ENCODE assay signal across 21 mouse cellular contexts in the genomic region with DNA sequence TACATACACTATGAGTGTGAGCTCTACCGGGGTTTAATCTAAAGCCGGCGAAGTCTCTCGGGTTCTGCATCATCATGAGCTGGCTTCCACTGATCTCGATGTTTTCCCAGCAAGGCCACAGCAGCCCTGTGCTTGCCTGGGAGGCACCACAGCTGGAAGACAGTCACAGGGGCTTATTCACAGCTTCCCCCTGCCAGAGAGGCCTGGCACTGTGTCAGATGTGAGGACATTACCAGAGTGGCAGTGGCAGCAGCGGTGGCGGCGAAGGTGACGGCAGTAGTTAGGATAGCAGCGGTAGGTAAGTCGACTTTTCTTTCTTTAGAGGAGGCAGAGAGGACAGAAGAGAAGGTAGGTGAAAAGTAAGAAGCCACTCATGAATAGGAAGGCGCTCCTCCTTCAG. TPM values are rescaled to one million over a fixed set of nuclear protein-coding genes. Genes with fewer than 3 reads are reported as not detected.
DNase-seq lines count a peak whose midpoint lies in the region; ATAC-seq and TF ChIP-seq lines count a peak whose summit lies in the region.
"Had no signal": no experiment of that assay in that cellular context is flagged by ENCODE, and none has a peak within 500 bp of the region (broad histone marks: within the 10 kb centered on the region; RNA-seq: fewer than 3 reads in every experiment).

No protein-coding gene starts in this region.

- H3K4me3 ChIP-seq in heart, embryonic 13.5 days, result no peak overlapping the region
- H3K4me3 ChIP-seq in lung, embryonic 16.5 days (ENCODE audit: low read length), result no peak overlapping the region
- H3K4me3 ChIP-seq in hindbrain, postnatal 0 days (ENCODE audit: low read length), result no peak overlapping the region
- H3K4me3 ChIP-seq: hindbrain, embryonic 10.5 days; limb, embryonic 15.5 days; midbrain, embryonic 10.5 days; neural tube, embryonic 15.5 days had no signal

- no peak overlapping the region for H3K4me2 ChIP-seq in heart, embryonic 13.5 days
- 0 out of 2 replicates have a peak overlapping the region, but pooled peaks have one; percentile 7 for H3K4me2 ChIP-seq in lung, embryonic 16.5 days (ENCODE audit: low read depth, low read length)
- no peak overlapping the region for H3K4me2 ChIP-seq in hindbrain, postnatal 0 days (ENCODE audit: low read depth, low read length)
- H3K4me2 ChIP-seq: limb, embryonic 15.5 days; neural tube, embryonic 15.5 days had no signal

- no peaks in the 10 kb centered on the region for H3K9me3 ChIP-seq in heart, embryonic 13.5 days
- H3K9me3 ChIP-seq in lung, embryonic 16.5 days (ENCODE audit: control insufficient read depth, low read length), result no peaks in the 10 kb centered on the region
- H3K9me3 ChIP-seq in hindbrain, postnatal 0 days (ENCODE audit: low read length), result no peaks in the 10 kb centered on the region
- H3K9me3 ChIP-seq: hindbrain, embryonic 10.5 days; limb, embryonic 15.5 days; midbrain, embryonic 10.5 days; neural tube, embryonic 15.5 days had no signal

- peak overlapping the region; percentile 50; the same call in 1 of the 2 replicates for H3K9ac ChIP-seq in heart, embryonic 13.5 days
- H3K9ac ChIP-seq in lung, embryonic 16.5 days (ENCODE audit: low read length), result no peak overlapping the region
- no peak overlapping the region for H3K9ac ChIP-seq in hindbrain, postnatal 0 days (replicated peaks; ENCODE audit: low read length)
- H3K9ac ChIP-seq: forebrain, postnatal 0 days; limb, embryonic 15.5 days; neural tube, embryonic 15.5 days had no signal

- WGBS in heart, embryonic 13.5 days, result 77% methylated on average over 12 of the region's 12 CpGs
- WGBS in lung, embryonic 16.5 days, result 56% methylated on average over 12 of the region's 12 CpGs
- WGBS in hindbrain, postnatal 0 days, result 88% methylated on average over 12 of the region's 12 CpGs

- peaks cover 69% of the 10 kb centered on the region for H3K4me1 ChIP-seq in heart, embryonic 13.5 days
- peaks cover 25% of the 10 kb centered on the region; the same call in 1 of the 2 replicates for H3K4me1 ChIP-seq in lung, embryonic 16.5 days (replicated peaks; ENCODE audit: control insufficient read depth, insufficient read depth, low read length)
- no peaks in the 10 kb centered on the region for H3K4me1 ChIP-seq in hindbrain, postnatal 0 days (ENCODE audit: insufficient read depth, low read length)
- H3K4me1 ChIP-seq: limb, embryonic 15.5 days; neural tube, embryonic 15.5 days had no signal

- peak overlapping the region; percentile 33; the same call in 1 of the 2 replicates for H3K27ac ChIP-seq in heart, embryonic 13.5 days (replicated peaks)
- peak overlapping the region; percentile 69 for H3K27ac ChIP-seq in lung, embryonic 16.5 days (ENCODE audit: low read length)
- no peak overlapping the region for H3K27ac ChIP-seq in hindbrain, postnatal 0 days
- H3K27ac ChIP-seq: hindbrain, embryonic 10.5 days; limb, embryonic 15.5 days; midbrain, embryonic 10.5 days; neural tube, embryonic 15.5 days had no signal

- H3K27me3 ChIP-seq in heart, embryonic 13.5 days (replicated peaks), result no peaks in the 10 kb centered on the region
- H3K27me3 ChIP-seq in lung, embryonic 16.5 days (ENCODE audit: control insufficient read depth, insufficient read depth, low read depth, low read length), result no peaks in the 10 kb centered on the region
- no peaks in the 10 kb centered on the region for H3K27me3 ChIP-seq in hindbrain, postnatal 0 days (ENCODE audit: insufficient read depth, low read length)
- H3K27me3 ChIP-seq: CH12.LX; limb, embryonic 15.5 days; neural tube, embryonic 15.5 days had no signal

- H3K36me3 ChIP-seq in heart, embryonic 13.5 days, result peaks cover 83% of the 10 kb centered on the region
- peaks cover 8% of the 10 kb centered on the region; the same call in 1 of the 2 replicates for H3K36me3 ChIP-seq in lung, embryonic 16.5 days (ENCODE audit: control insufficient read depth, insufficient read depth, low read length)
- H3K36me3 ChIP-seq in hindbrain, postnatal 0 days (ENCODE audit: insufficient read depth, low read length), result no peaks in the 10 kb centered on the region

- DNase-seq in adrenal gland, adult (ENCODE audit: inconsistent age in 2 of 2, low spot score in 1 of 2), result peak; percentile 37 to 62
- no peak for DNase-seq in adrenal gland, adult 18-20 months (ENCODE audit: low spot score in 2 of 2)
- DNase-seq in heart, adult 18-20 months, result no peak
- no peak for DNase-seq in lung, postnatal 14 days
- DNase-seq in hindbrain, postnatal 0 days (ENCODE audit: low spot score), result no peak
- no peak for DNase-seq in T-cell, adult 2 months (ENCODE audit: low spot score)
- DNase-seq: cerebellum, postnatal 10 days; forebrain, postnatal 0 days; gastrocnemius, postnatal 36 days; kidney, adult 8-10 months; kidney, postnatal 36 days; right cerebral cortex, postnatal 25 days; thymus, postnatal 14 days had no signal

- no peak for ATAC-seq in heart, embryonic 13.5 days (ENCODE audit: extremely low read depth, insufficient number of reproducible peaks, low FRiP score, low TSS enrichment)
- ATAC-seq in lung, embryonic 16.5 days (ENCODE audit: low read depth), result peak; percentile 35; the same call in 1 of the 2 replicates
- no peak for ATAC-seq in hindbrain, postnatal 0 days
- ATAC-seq: forebrain, postnatal 0 days; inflammation-experienced regulatory T-cells, adult 6 months had no signal

- TF ChIP-seq CTCF in hindbrain, postnatal 0 days (IDR thresholded peaks at IDR 0.05; ENCODE audit: low read depth), result no peak

RNA-seq across cellular contexts. Expression of gene B4galt1, which starts 35.9 kb away (rescaled TPM):
- total RNA-seq in adrenal gland, adult 18-20 months (2021), result 10 to 100 TPM; 53.1 to 62.5 TPM
- polyA plus RNA-seq in heart, embryonic 13.5 days (2015; fragmentation: Nextera tagmentation; extraction: Ambion mirVana), result 46.2 and 48.1 TPM in 2 replicates
- 10 to 100 TPM; 58.2 to 59.1 TPM for total RNA-seq in heart, adult 18-20 months (2021)
- polyA plus RNA-seq in lung, embryonic 16.5 days (2015; fragmentation: Nextera tagmentation; extraction: Ambion mirVana), result 75.4 and 79.0 TPM in 2 replicates
- total RNA-seq in hindbrain, postnatal 0 days (2014; rRNA removed), result 14.5 and 14.8 TPM in 2 replicates
- polyA plus RNA-seq in hindbrain, postnatal 0 days (2015; fragmentation: Nextera tagmentation; extraction: Ambion mirVana), result 7.1 and 7.6 TPM in 2 replicates

Comparison
In these comparisons a context has a peak if more than half of its experiments do, and no peak if none do; other contexts are left out.
1. DNase-seq: peak in adrenal gland, adult (2 of 2); none in adrenal gland, adult 18-20 months (0 of 2), heart, adult 18-20 months (0 of 2), lung, postnatal 14 days (single experiment), hindbrain, postnatal 0 days (single experiment) and T-cell, adult 2 months (single experiment).